Mouse (Mus musculus): ENCODE measurements around the gene Nr1h5.

The Nr1h5 gene

DNA sequence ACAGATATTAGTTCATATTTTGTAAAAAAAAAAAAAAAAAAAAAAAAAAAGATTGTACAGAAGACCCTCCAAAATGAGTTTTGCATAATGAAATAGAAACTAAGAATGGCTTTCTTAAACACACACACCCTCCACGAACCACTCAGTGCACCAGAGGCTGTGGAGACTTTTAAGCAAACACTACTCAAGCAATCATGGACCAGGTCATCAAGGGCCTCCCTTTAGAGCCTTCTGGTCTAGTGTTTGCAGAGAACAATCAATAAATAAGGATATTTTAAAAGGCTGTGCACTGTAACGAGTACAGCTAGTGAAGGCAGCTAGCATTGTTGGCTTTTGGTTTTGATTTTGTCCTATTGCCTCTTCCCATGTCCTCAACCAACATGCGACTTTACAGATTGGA lies 17.6 kb downstream of the Nr1h5 start:
- ChIA-PET POLR2A (interaction anchor here in 1 of 4 experiments (1.2 kb wide), 1 partner anchor 25 kb away, joined by 3 read pairs; no protein-coding TSS in a partner anchor), CTCF (no interaction called here)

GRCm38 (mm10) chr3:102938100-102938499 lies 25.8 kb downstream of the Nr1h5 start:
- ChIA-PET CTCF (no interaction called here), POLR2A (interaction anchor here in 2 of 4 experiments (0.7 to 1.8 kb wide), 2 partner anchors 9 to 14 kb away, joined by 3 to 5 read pairs; no protein-coding TSS in a partner anchor)

- CTCF ChIA-PET, result interaction anchor here in 1 of 4 experiments (0.6 kb wide), 1 partner anchor 253 kb away, joined by 3 read pairs; no protein-coding TSS in a partner anchor
- POLR2A ChIA-PET, result no interaction called here
These were observed 28.2 kb downstream of the Nr1h5 start, which contains the start of gene Sycp1 for GRCm38 (mm10) chr3:102935451-102936354. Gene Sycp1, minus strand, starts transcription at chr3:102936100.

DNA sequence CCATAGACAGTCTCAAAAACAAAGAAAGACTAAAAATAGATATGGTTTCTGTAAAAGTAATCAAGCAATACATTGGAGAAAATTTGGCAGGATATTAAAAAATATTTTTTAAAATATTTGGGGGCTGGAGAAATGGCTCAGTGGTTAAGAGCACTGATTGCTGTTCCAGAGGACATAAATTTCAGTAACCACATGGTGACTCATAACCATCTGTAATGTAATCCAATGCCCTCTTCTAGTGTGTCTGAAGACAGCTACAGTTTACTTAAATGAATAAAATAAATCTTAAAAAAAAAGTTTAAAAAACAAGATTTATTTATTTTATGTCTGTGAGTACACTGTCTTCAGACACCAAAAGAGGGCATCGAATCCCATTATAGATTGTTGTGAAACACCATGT lies 64.8 kb downstream of the Nr1h5 start:
- POLR2A ChIA-PET, result no interaction called here
- CTCF ChIA-PET, result no interaction called here

Measured in embryonic stem cell, embryonic (primary cell).